Mouse (Mus musculus) hindbrain, embryonic 13.5 days (tissue): ENCODE results near the gene Umodl1. TPM values are rescaled to one million over a fixed set of nuclear protein-coding genes. Genes with fewer than 3 reads are reported as not detected.

Experiments
- ATAC-seq: fragments of 200-750 bp; cut with Nextera tagmentation; 2 replicates; pipeline ENCODE4 v1.8.0; 2017; ENCODE audit warnings: moderate TSS enrichment; ENCODE audit not compliant: low FRiP score
- H3K27ac ChIP-seq: fragments of 300-500 bp; sonication (generic); 2 replicates; pipeline ENCODE4 v1.5.1; 2015; ENCODE audit warnings: inconsistent platforms, mild to moderate bottlenecking, moderate library complexity
- H3K27me3 ChIP-seq: fragments of 300-500 bp; sonication (generic); 2 replicates; pipeline ENCODE4 v1.6.1; 2015; ENCODE audit warnings: mild to moderate bottlenecking, inconsistent platforms
- H3K36me3 ChIP-seq: fragments of 300-500 bp; sonication (generic); 2 replicates; pipeline ENCODE4 v1.6.1; 2015; ENCODE audit warnings: mild to moderate bottlenecking, inconsistent platforms
- H3K4me1 ChIP-seq: fragments of 300-500 bp; sonication (generic); replicated peaks from 2 replicates; pipeline ENCODE4 v1.6.1; 2015; ENCODE audit warnings: inconsistent platforms
- H3K4me2 ChIP-seq: fragments of 300-500 bp; sonication (generic); 2 replicates; pipeline ENCODE4 v1.6.1; 2015; ENCODE audit warnings: inconsistent platforms, mild to moderate bottlenecking, moderate library complexity
- H3K4me3 ChIP-seq: fragments of 300-500 bp; sonication (generic); 2 replicates; pipeline ENCODE4 v1.5.1; 2015; ENCODE audit warnings: mild to moderate bottlenecking, inconsistent platforms
- H3K9ac ChIP-seq: fragments of 300-500 bp; sonication (generic); 2 replicates; pipeline ENCODE4 v1.6.1; 2015; ENCODE audit warnings: mild to moderate bottlenecking, inconsistent platforms
- H3K9me3 ChIP-seq: fragments of 300-500 bp; sonication (generic); 2 replicates; pipeline ENCODE4 v1.6.1; 2016; ENCODE audit warnings: inconsistent platforms
- WGBS: fragments of 180-500 bp; shearing (Covaris S2); methylation state at CpG from one replicate; pipeline ENCODE4 v1.1.7; 2015; 5-methylcytosine and 5-hydroxymethylcytosine counted together
- polyA plus RNA-seq: library from polyadenylated mRNA; unstranded; fragments of >200 nt; fragmentation: Nextera tagmentation; extraction: Ambion mirVana; gene quantifications from 2 replicates; pipeline ENCODE4 v1.2.1, GENCODE M21; 2015

The Umodl1 gene
- polyA plus RNA-seq, 1 experiment from 2014 or later: not detected

DNA sequence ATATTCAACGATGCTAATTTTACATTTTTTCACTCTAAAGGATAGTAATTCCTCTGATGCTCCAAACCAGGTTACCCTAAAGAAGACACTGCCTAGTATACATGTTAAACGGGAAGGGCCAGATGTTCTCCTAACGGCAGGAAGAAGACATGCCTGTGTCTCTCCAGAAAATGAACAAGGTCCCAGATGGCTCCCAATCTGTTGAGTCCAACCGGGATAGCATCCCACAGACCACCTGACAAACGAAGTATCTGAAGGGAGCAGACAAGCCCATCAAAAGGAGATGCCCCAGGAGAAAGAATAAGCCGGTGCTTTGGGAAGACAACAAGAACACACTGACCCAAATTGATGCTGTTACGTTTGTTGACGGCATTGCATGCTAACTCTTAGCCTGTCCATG lies 2.8 kb upstream of the Umodl1 start:
- no peaks in the 10 kb centered on the region for H3K27me3 ChIP-seq
- H3K9ac ChIP-seq: no peak overlapping the region
- no peak for ATAC-seq
- H3K9me3 ChIP-seq: no peaks in the 10 kb centered on the region
- no peak overlapping the region for H3K4me2 ChIP-seq
- H3K4me3 ChIP-seq: no peak overlapping the region
- H3K4me1 ChIP-seq: peaks cover 9% of the 10 kb centered on the region
- WGBS: 60% methylated on average over 8 of the region's 8 CpGs
- no peak overlapping the region for H3K27ac ChIP-seq
- no peaks in the 10 kb centered on the region for H3K36me3 ChIP-seq

GRCm38 (mm10) chr17:30961936-30962592 lies 7.6 kb downstream of the Umodl1 start:
- Histone ChIP-seq H3K4me1 (0 out of 2 replicates have a peak, but pooled peaks cover 5% of the 10 kb centered on the region), H3K36me3 (no peaks in the 10 kb centered on the region), H3K27me3 (no peaks in the 10 kb centered on the region), H3K9me3 (0 out of 2 replicates have a peak, but pooled peaks cover 5% of the 10 kb centered on the region), H3K4me3 (no peak overlapping the region), H3K27ac (no peak overlapping the region), H3K4me2 (no peak overlapping the region), H3K9ac (no peak overlapping the region)
- no peak for ATAC-seq
- 84% methylated on average over 7 of the region's 7 CpGs for WGBS

DNA sequence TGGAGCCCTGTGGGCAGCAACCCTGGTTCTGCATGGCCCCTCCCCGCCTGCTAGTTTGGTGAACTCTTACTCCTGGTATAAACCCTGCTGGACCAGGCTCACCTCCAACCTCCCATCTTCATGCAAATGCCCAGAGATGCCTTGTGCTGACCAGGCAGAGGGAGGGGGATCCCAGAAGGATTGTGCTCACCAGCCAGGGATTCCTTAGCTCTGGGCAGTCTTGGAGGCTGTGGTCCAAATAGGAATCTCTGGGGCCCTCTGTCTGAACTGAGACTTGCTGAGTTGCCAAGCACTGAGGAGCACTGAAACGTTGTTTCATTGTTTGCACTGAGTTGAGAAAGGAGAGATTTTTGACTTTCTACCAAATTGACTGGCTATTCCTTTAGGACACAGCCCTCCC lies 8.4 kb downstream of the Umodl1 start:
- Histone ChIP-seq H3K4me2 (no peak overlapping the region), H3K4me3 (no peak overlapping the region), H3K4me1 (0 out of 2 replicates have a peak, but pooled peaks cover 5% of the 10 kb centered on the region), H3K27ac (no peak overlapping the region), H3K27me3 (no peaks in the 10 kb centered on the region), H3K9me3 (0 out of 2 replicates have a peak, but pooled peaks cover 5% of the 10 kb centered on the region), H3K9ac (no peak overlapping the region), H3K36me3 (no peaks in the 10 kb centered on the region)
- no peak for ATAC-seq
- 46% methylated on average over 2 of the region's 2 CpGs for WGBS

GRCm38 (mm10) chr17:30969983-30970382 lies 15.5 kb downstream of the Umodl1 start:
- peaks cover 8% of the 10 kb centered on the region; the same call in 1 of the 2 replicates for H3K4me1 ChIP-seq
- ATAC-seq: no peak

GRCm38 (mm10) chr17:30971877-30972276 lies 17.4 kb downstream of the Umodl1 start:
- no peak overlapping the region for H3K4me3 ChIP-seq
- no peak for ATAC-seq
- H3K9ac ChIP-seq: no peak overlapping the region
- H3K4me1 ChIP-seq: peaks cover 8% of the 10 kb centered on the region; the same call in 1 of the 2 replicates
- no peaks in the 10 kb centered on the region for H3K36me3 ChIP-seq
- no peaks in the 10 kb centered on the region for H3K9me3 ChIP-seq
- H3K27me3 ChIP-seq: no peaks in the 10 kb centered on the region
- no peak overlapping the region for H3K27ac ChIP-seq
- WGBS: 91% methylated on average over 7 of the region's 7 CpGs
- no peak overlapping the region for H3K4me2 ChIP-seq

More at GRCm38 (mm10) chr17:30969983-30970382, 15.5 kb downstream of the Umodl1 start:
- no peaks in the 10 kb centered on the region for H3K9me3 ChIP-seq
- no peaks in the 10 kb centered on the region for H3K27me3 ChIP-seq
- no peak overlapping the region for H3K4me3 ChIP-seq
- no peak overlapping the region for H3K4me2 ChIP-seq
- H3K36me3 ChIP-seq: no peaks in the 10 kb centered on the region
- H3K27ac ChIP-seq: no peak overlapping the region
- no peak overlapping the region for H3K9ac ChIP-seq
- WGBS: 66% methylated on average over 4 of the region's 4 CpGs

DNA sequence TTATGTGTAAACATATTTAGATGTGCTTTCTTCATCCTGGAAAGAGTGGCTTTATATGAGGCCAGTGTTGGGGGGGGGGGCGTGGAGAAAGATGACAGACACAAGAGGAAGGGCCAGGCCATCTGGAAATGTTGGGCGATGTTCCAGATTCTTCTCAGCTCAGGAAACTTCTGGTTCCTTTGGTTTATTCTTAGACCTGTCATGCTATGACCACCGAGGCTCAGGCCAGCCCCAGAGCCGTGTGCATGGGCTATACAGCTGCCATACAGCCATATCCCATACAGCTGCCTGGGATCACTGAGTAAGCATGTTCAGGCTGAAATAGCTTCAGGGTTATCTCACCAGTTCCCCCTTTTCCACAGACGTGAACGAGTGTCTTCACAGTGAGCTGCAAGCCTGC lies 18.9 kb downstream of the Umodl1 start:
- Histone ChIP-seq H3K4me1 (peaks cover 8% of the 10 kb centered on the region; the same call in 1 of the 2 replicates), H3K36me3 (no peaks in the 10 kb centered on the region), H3K9ac (no peak overlapping the region), H3K4me2 (no peak overlapping the region), H3K27ac (no peak overlapping the region), H3K9me3 (no peaks in the 10 kb centered on the region), H3K27me3 (no peaks in the 10 kb centered on the region), H3K4me3 (no peak overlapping the region)
- WGBS: 86% methylated on average over 6 of the region's 6 CpGs
- ATAC-seq: no peak

DNA sequence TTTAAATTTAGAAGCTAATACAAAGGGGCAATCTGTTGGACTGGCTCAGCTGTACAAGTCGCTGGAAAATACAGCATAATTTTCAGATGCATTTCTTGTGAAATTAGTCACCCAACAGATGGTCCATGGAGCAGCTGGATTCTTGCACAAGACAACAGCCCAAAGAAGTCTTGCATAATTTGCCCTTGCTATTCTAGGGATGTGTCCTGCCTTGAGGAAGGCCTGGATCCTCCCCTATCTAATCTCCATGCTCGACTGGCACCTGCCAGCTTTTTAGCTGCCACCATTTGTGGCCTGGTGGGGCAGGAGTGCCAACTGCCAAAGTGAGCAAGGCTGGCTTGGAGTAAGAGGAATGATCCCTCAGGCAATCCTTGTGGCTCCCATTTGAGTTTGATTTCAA lies 22.9 kb downstream of the Umodl1 start:
- Histone ChIP-seq H3K27me3 (no peaks in the 10 kb centered on the region), H3K27ac (no peak overlapping the region), H3K4me2 (no peak overlapping the region), H3K4me1 (no peaks in the 10 kb centered on the region), H3K4me3 (no peak overlapping the region), H3K9me3 (no peaks in the 10 kb centered on the region), H3K9ac (no peak overlapping the region), H3K36me3 (no peaks in the 10 kb centered on the region)
- WGBS: 72% methylated on average over 2 of the region's 2 CpGs
- ATAC-seq: no peak

- Histone ChIP-seq H3K9ac (no peak overlapping the region), H3K27me3 (no peaks in the 10 kb centered on the region), H3K4me3 (no peak overlapping the region), H3K4me1 (no peaks in the 10 kb centered on the region), H3K4me2 (no peak overlapping the region), H3K36me3 (no peaks in the 10 kb centered on the region), H3K27ac (no peak overlapping the region), H3K9me3 (no peaks in the 10 kb centered on the region)
- 81% methylated on average over 10 of the region's 10 CpGs for WGBS
- no peak for ATAC-seq
Measured at GRCm38 (mm10) chr17:30978556-30978955, 24.1 kb downstream of the Umodl1 start.

DNA sequence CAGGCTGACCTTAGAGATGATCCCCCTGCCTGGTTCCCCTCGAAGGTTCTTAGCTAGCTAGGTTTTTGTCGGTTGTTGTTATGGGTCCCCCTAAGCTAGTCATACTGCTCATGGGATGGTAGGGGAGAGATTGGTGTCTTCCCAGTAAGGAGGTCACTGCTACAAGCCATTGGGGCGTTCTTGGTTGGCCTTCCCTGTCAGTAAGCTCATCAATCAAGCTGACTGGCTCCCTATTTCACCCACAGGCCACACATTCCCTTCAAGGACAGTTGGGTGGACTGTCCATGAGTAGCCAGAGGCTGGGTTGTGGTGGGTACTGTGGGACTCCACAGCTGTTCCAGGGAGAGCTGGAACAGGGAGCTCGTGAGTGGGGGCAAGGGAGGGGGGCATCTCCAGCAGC lies 29.1 kb downstream of the Umodl1 start:
- Histone ChIP-seq H3K4me3 (no peak overlapping the region), H3K4me1 (no peaks in the 10 kb centered on the region), H3K9me3 (no peaks in the 10 kb centered on the region), H3K4me2 (no peak overlapping the region), H3K9ac (no peak overlapping the region), H3K27me3 (no peaks in the 10 kb centered on the region), H3K27ac (no peak overlapping the region), H3K36me3 (no peaks in the 10 kb centered on the region)
- WGBS: 74% methylated on average over 4 of the region's 4 CpGs
- no peak for ATAC-seq

- Histone ChIP-seq H3K9ac (no peak overlapping the region), H3K36me3 (no peaks in the 10 kb centered on the region), H3K4me2 (no peak overlapping the region), H3K27me3 (no peaks in the 10 kb centered on the region), H3K9me3 (no peaks in the 10 kb centered on the region), H3K4me1 (no peaks in the 10 kb centered on the region), H3K4me3 (no peak overlapping the region), H3K27ac (no peak overlapping the region)
- 80% methylated on average over 10 of the region's 10 CpGs for WGBS
- no peak for ATAC-seq
Measured at GRCm38 (mm10) chr17:30990254-30990653, 35.8 kb downstream of the Umodl1 start.

GRCm38 (mm10) chr17:30996296-30996695 lies 41.9 kb downstream of the Umodl1 start:
- ATAC-seq: no peak
- Histone ChIP-seq H3K36me3 (no peaks in the 10 kb centered on the region), H3K27ac (no peak overlapping the region), H3K4me2 (no peak overlapping the region), H3K4me3 (no peak overlapping the region), H3K9ac (no peak overlapping the region), H3K27me3 (no peaks in the 10 kb centered on the region), H3K4me1 (peaks cover 4% of the 10 kb centered on the region), H3K9me3 (no peaks in the 10 kb centered on the region)
- 82% methylated on average over 5 of the region's 5 CpGs for WGBS

- H3K9ac ChIP-seq: 0 out of 2 replicates have a peak overlapping the region, but pooled peaks have one; percentile 29
- no peak overlapping the region for H3K4me2 ChIP-seq
- H3K4me1 ChIP-seq: peaks cover 4% of the 10 kb centered on the region
- no peaks in the 10 kb centered on the region for H3K36me3 ChIP-seq
- no peak overlapping the region for H3K4me3 ChIP-seq
- H3K27ac ChIP-seq: no peak overlapping the region
- H3K9me3 ChIP-seq: no peaks in the 10 kb centered on the region
- H3K27me3 ChIP-seq: no peaks in the 10 kb centered on the region
- no peak for ATAC-seq
- WGBS: 20% methylated on average over 5 of the region's 5 CpGs
Measured at GRCm38 (mm10) chr17:31000897-31001296, 46.5 kb downstream of the Umodl1 start.

- H3K4me2 ChIP-seq: no peak overlapping the region
- no peaks in the 10 kb centered on the region for H3K36me3 ChIP-seq
- no peak for ATAC-seq
- H3K4me3 ChIP-seq: no peak overlapping the region
- no peak overlapping the region for H3K9ac ChIP-seq
- H3K4me1 ChIP-seq: peaks cover 4% of the 10 kb centered on the region
- H3K27ac ChIP-seq: no peak overlapping the region
- H3K9me3 ChIP-seq: no peaks in the 10 kb centered on the region
- 88% methylated on average over 5 of the region's 5 CpGs for WGBS
- no peaks in the 10 kb centered on the region for H3K27me3 ChIP-seq
Measured at GRCm38 (mm10) chr17:31002613-31003012, 48.2 kb downstream of the Umodl1 start.
